Mouse (Mus musculus): Measurements from ENCODE around the gene Lamc2. TPM values are rescaled to one million over a fixed set of nuclear protein-coding genes. Genes with fewer than 3 reads are reported as not detected.

Gene Lamc2
- polyA plus RNA-seq, 1 experiment from 2014 or later: 1.3 TPM

DNA sequence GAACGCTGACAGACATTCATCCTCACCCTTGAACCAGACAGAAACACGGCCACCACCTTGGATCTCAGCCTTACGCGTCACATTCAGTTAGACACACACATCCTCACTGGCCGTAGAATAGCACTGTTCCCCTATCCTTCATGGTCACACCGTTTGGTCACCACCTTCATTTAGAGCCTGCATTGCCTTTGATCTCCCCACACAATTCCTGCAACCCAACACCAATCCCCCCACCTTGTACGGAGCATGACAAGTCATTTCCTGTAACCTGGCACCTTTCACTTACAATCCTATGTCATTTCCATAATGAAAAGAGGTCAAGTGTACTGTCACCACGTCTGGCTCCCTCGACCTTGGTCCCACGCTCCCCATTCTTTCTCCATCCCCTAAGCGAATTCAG, 42.2 kb downstream of the Lamc2 start:
- DNase-seq: no peak
- ATAC-seq (ENCODE audit: low FRiP score, low TSS enrichment): no peak
- no peak overlapping the region for H3K9ac ChIP-seq (replicated peaks; ENCODE audit: low read length)
- H3K4me2 ChIP-seq (ENCODE audit: low read length): no peak overlapping the region
- no peaks in the 10 kb centered on the region for H3K27me3 ChIP-seq (ENCODE audit: control insufficient read depth, insufficient read depth, low read length)
- H3K4me3 ChIP-seq (replicated peaks; ENCODE audit: low read depth, low read length): no peak overlapping the region
- no peaks in the 10 kb centered on the region for H3K36me3 ChIP-seq (ENCODE audit: control insufficient read depth, insufficient read depth, low read length)
- H3K27ac ChIP-seq (replicated peaks; ENCODE audit: low read depth, low read length): no peak overlapping the region
- no peaks in the 10 kb centered on the region for H3K4me1 ChIP-seq (ENCODE audit: control insufficient read depth, insufficient read depth, low read length)
- H3K9me3 ChIP-seq (ENCODE audit: control insufficient read depth, low read length): no peaks in the 10 kb centered on the region
- 78% methylated on average over 11 of the region's 11 CpGs for WGBS

DNA sequence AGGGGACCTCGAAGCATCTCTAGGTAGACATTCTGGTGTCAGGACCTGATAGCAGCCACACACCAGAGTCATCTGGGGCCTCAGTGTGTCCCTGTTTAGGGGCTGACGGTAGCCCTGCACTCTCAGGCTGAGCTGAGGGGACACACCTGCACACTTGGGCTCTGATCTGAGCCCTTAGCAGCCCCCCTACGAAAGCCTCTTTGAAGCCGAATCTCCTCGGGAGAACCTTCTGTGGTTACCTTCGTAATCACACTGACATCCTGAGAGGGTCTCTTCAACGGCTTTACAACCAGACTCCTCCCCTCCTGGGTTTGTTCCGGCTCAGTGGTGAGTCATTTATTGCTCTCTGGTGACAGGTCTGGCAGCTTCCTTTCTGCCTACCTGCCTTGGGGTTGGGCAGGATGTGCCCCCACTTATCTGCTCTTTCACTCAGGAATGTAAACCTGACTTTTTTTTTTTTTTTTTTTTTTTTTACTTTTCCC, 45.5 kb downstream of the Lamc2 start:
- Histone ChIP-seq H3K9me3 (ENCODE audit: control insufficient read depth, low read length) (no peaks in the 10 kb centered on the region), H3K9ac (replicated peaks; ENCODE audit: low read length) (no peak overlapping the region), H3K27me3 (ENCODE audit: control insufficient read depth, insufficient read depth, low read length) (no peaks in the 10 kb centered on the region), H3K27ac (replicated peaks; ENCODE audit: low read depth, low read length) (no peak overlapping the region), H3K36me3 (ENCODE audit: control insufficient read depth, insufficient read depth, low read length) (no peaks in the 10 kb centered on the region), H3K4me2 (ENCODE audit: low read length) (no peak overlapping the region), H3K4me1 (ENCODE audit: control insufficient read depth, insufficient read depth, low read length) (no peaks in the 10 kb centered on the region), H3K4me3 (replicated peaks; ENCODE audit: low read depth, low read length) (no peak overlapping the region)
- ATAC-seq (ENCODE audit: low FRiP score, low TSS enrichment) (no peak), DNase-seq (no peak)
- WGBS: 26% methylated on average over 8 of the region's 8 CpGs

DNA sequence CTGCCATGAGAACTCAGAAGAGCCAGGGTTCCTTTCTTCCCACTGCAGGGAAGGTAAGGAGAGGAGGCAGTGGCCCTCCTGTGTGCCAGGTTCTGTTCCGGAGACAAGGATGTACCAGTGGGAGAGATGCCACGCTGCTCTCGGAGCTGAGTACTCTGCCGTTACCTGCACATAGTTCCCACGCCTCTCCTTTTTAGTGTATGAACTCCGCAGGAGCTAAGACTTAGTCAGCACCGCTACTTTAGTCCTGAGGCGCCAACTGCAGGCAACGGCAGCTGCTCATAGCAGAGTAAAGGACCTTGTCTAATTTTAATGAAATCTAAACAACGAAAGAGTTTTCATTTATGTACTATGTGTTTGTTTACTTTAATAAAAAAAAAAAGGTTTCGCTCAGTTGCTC, 46.0 kb downstream of the Lamc2 start:
- no peak overlapping the region for H3K9ac ChIP-seq (replicated peaks; ENCODE audit: low read length)
- no peak overlapping the region for H3K4me2 ChIP-seq (ENCODE audit: low read length)
- DNase-seq (no peak), ATAC-seq (ENCODE audit: low FRiP score, low TSS enrichment) (no peak)
- H3K36me3 ChIP-seq (ENCODE audit: control insufficient read depth, insufficient read depth, low read length): no peaks in the 10 kb centered on the region
- WGBS: 81% methylated on average over 11 of the region's 11 CpGs
- no peaks in the 10 kb centered on the region for H3K4me1 ChIP-seq (ENCODE audit: control insufficient read depth, insufficient read depth, low read length)
- H3K27ac ChIP-seq (replicated peaks; ENCODE audit: low read depth, low read length): no peak overlapping the region
- H3K9me3 ChIP-seq (ENCODE audit: control insufficient read depth, low read length): no peaks in the 10 kb centered on the region
- H3K4me3 ChIP-seq (replicated peaks; ENCODE audit: low read depth, low read length): no peak overlapping the region
- no peaks in the 10 kb centered on the region for H3K27me3 ChIP-seq (ENCODE audit: control insufficient read depth, insufficient read depth, low read length)

DNA sequence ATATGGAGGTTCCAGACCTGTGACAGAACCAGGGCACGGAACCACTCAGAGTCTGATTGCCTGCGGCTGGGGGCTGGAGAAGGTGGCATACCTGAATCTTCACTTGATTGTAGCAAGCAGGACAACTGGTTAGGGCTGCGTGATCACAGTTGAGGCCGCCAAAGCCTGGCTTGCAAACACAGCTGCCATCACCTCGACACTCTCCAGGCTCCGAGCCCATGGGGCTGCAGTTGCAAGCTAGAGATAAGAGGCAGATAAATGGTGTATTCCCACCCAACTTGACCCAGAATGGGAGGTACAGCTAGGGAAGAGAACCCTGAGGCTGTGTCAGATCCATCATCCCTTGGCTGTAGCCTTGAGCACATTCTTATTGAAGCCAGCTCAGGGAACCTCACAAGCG, 46.6 kb downstream of the Lamc2 start:
- Histone ChIP-seq H3K36me3 (ENCODE audit: control insufficient read depth, insufficient read depth, low read length) (no peaks in the 10 kb centered on the region), H3K9me3 (ENCODE audit: control insufficient read depth, low read length) (no peaks in the 10 kb centered on the region), H3K27ac (replicated peaks; ENCODE audit: low read depth, low read length) (no peak overlapping the region), H3K4me2 (ENCODE audit: low read length) (no peak overlapping the region), H3K4me1 (ENCODE audit: control insufficient read depth, insufficient read depth, low read length) (0 out of 2 replicates have a peak, but pooled peaks cover under 1% of the 10 kb centered on the region), H3K4me3 (replicated peaks; ENCODE audit: low read depth, low read length) (no peak overlapping the region), H3K9ac (replicated peaks; ENCODE audit: low read length) (no peak overlapping the region), H3K27me3 (ENCODE audit: control insufficient read depth, insufficient read depth, low read length) (no peaks in the 10 kb centered on the region)
- 86% methylated on average over 7 of the region's 7 CpGs for WGBS
- DNase-seq: no peak
- no peak for ATAC-seq (ENCODE audit: low FRiP score, low TSS enrichment)

DNA sequence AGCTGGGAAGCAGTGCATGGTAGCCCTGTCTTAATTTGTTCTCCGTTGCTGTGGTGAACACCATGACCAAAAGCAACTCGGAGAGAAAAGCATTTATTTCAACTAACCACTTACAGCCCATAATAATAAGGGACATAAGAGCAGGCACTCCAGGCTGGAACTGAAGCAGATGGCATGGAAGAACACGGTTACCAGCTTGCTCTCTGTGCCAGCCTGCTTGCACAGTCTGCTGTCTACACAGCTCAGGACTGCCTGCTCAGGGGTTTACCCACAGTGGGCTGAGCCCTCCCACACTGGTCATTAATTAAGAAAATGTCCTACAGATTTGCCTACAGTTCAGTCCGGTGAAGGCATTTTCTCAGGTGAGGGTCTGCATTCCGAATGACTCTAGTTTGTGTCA, 47.8 kb downstream of the Lamc2 start:
- Histone ChIP-seq H3K27ac (replicated peaks; ENCODE audit: low read depth, low read length) (no peak overlapping the region), H3K4me2 (ENCODE audit: low read length) (no peak overlapping the region), H3K27me3 (ENCODE audit: control insufficient read depth, insufficient read depth, low read length) (no peaks in the 10 kb centered on the region), H3K36me3 (ENCODE audit: control insufficient read depth, insufficient read depth, low read length) (no peaks in the 10 kb centered on the region), H3K4me1 (ENCODE audit: control insufficient read depth, insufficient read depth, low read length) (0 out of 2 replicates have a peak, but pooled peaks cover 5% of the 10 kb centered on the region), H3K9me3 (ENCODE audit: control insufficient read depth, low read length) (no peaks in the 10 kb centered on the region), H3K9ac (replicated peaks; ENCODE audit: low read length) (no peak overlapping the region), H3K4me3 (replicated peaks; ENCODE audit: low read depth, low read length) (no peak overlapping the region)
- DNase-seq (no peak), ATAC-seq (ENCODE audit: low FRiP score, low TSS enrichment) (no peak)
- 63% methylated on average over 5 of the region's 5 CpGs for WGBS

DNA sequence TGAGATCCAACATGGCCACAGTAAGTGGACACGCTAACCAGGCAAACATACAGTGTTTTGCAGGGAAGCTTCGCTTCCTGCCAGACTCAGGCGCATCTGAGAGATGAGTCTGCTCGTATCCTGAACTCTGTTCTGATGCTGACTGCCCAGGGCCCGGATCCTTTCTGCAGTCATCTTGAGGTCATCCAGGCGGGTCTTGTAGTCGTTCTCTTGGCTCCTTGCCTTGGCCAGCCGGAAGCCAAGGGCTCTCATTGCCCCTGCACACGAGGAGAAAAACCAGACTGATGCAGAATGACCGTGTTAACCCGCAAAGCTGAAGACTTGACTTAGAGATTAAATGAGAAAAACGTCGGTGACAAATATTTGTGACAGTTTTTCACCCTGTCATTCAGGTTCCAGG, 49.6 kb downstream of the Lamc2 start:
- H3K4me3 ChIP-seq (replicated peaks; ENCODE audit: low read depth, low read length): no peak overlapping the region
- H3K27ac ChIP-seq (replicated peaks; ENCODE audit: low read depth, low read length): no peak overlapping the region
- H3K27me3 ChIP-seq (ENCODE audit: control insufficient read depth, insufficient read depth, low read length): no peaks in the 10 kb centered on the region
- H3K4me1 ChIP-seq (ENCODE audit: control insufficient read depth, insufficient read depth, low read length): 0 out of 2 replicates have a peak, but pooled peaks cover 5% of the 10 kb centered on the region
- no peaks in the 10 kb centered on the region for H3K9me3 ChIP-seq (ENCODE audit: control insufficient read depth, low read length)
- WGBS: 91% methylated on average over 13 of the region's 13 CpGs
- no peak overlapping the region for H3K4me2 ChIP-seq (ENCODE audit: low read length)
- no peaks in the 10 kb centered on the region for H3K36me3 ChIP-seq (ENCODE audit: control insufficient read depth, insufficient read depth, low read length)
- no peak for DNase-seq
- no peak for ATAC-seq (ENCODE audit: low FRiP score, low TSS enrichment)
- H3K9ac ChIP-seq (replicated peaks; ENCODE audit: low read length): no peak overlapping the region

DNA sequence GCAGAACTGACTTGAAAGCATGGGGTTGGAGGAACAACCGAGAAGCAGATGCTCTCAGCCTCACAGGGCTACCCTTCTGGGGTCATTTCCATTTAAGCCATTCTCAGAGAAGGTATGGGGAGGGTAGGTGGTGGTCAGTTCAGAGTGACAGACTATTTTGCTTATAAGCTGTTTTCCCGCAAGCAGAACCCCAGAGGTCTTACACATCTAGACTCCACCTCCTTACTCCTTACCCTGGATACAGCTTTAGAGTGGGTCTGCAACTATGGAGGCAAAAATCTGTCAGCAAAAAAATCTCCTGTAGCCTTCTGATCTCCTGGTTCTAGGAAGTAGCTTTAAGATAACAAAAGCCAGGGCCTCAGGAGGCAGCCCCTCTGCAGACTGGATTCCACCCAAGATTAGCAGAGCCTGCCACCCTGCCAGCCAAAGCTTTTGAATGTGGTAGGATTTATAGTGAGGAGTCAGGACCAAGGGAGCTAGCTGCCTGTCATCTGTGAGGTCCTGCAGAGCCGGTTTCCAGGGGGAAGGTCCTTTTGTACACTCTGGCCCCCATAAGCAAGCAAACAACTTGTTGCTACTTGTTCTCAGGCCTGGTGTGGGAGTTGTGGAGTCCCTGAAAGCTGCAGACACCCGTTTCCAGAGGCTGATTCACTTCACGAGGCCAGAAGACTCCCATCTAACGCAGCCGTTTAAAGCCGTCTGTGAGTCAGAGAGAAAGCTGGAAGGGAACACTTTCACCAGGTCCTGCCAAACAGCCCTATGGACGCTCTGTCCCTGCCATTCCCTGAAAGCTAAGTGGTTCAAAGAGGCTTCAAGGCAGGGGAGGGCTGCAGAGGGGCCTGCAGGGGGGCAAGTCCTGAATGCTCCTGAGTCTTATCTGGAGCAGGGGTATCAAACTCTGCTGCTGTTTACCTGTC, 52.1 kb downstream of the Lamc2 start:
- Histone ChIP-seq H3K27ac (replicated peaks; ENCODE audit: low read depth, low read length) (no peak overlapping the region; the same call in 1 of the 2 replicates), H3K27me3 (ENCODE audit: control insufficient read depth, insufficient read depth, low read length) (no peaks in the 10 kb centered on the region), H3K9me3 (ENCODE audit: control insufficient read depth, low read length) (no peaks in the 10 kb centered on the region), H3K9ac (replicated peaks; ENCODE audit: low read length) (no peak overlapping the region), H3K4me3 (replicated peaks; ENCODE audit: low read depth, low read length) (no peak overlapping the region), H3K36me3 (ENCODE audit: control insufficient read depth, insufficient read depth, low read length) (no peaks in the 10 kb centered on the region), H3K4me2 (ENCODE audit: low read length) (no peak overlapping the region), H3K4me1 (ENCODE audit: control insufficient read depth, insufficient read depth, low read length) (0 out of 2 replicates have a peak, but pooled peaks cover 5% of the 10 kb centered on the region)
- WGBS: 11% methylated on average over 9 of the region's 9 CpGs
- ATAC-seq (ENCODE audit: low FRiP score, low TSS enrichment): no peak
- peak; percentile 29 for DNase-seq

DNA sequence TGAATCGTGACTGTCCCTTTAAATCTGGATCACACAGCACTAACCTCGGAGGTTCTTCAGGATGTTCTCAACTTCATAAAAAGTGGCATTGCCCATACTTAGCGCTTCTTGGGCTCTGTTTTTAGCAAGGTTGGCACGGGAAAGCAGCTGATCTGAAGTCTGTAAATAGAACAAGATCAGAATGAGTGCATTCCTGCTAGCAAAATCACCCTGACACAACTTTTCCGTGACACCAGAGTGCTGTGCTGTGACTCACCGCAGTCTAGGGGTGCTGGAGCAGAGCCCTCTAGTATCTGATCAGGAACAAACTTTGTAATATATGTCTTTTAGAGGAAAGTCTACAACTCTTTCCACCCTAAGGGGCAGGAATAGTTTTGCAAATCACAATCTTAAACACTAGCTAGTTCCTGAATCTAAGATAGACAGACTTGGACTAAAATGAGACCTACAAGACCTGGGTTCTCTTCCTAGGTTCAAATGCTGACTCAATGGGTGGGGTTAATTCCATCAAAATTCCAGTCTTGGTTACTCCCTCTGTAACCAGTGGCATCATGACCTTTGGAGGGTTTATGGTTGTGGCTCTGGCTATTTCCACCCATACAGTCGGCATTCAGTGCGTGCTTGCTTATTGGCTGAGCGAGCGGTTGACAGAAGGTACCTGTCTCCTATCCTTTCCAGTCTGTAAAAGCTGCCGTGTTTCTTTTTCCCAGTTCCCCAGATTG, 56.1 kb downstream of the Lamc2 start:
- ATAC-seq (ENCODE audit: low FRiP score, low TSS enrichment) (no peak), DNase-seq (no peak)
- no peak overlapping the region for H3K27ac ChIP-seq (replicated peaks; ENCODE audit: low read depth, low read length)
- H3K27me3 ChIP-seq (ENCODE audit: control insufficient read depth, insufficient read depth, low read length): no peaks in the 10 kb centered on the region
- H3K36me3 ChIP-seq (ENCODE audit: control insufficient read depth, insufficient read depth, low read length): no peaks in the 10 kb centered on the region
- WGBS: 91% methylated on average over 11 of the region's 11 CpGs
- no peak overlapping the region for H3K9ac ChIP-seq (replicated peaks; ENCODE audit: low read length)
- no peaks in the 10 kb centered on the region for H3K9me3 ChIP-seq (ENCODE audit: control insufficient read depth, low read length)
- 0 out of 2 replicates have a peak, but pooled peaks cover 5% of the 10 kb centered on the region for H3K4me1 ChIP-seq (ENCODE audit: control insufficient read depth, insufficient read depth, low read length)
- H3K4me2 ChIP-seq (ENCODE audit: low read length): no peak overlapping the region
- H3K4me3 ChIP-seq (replicated peaks; ENCODE audit: low read depth, low read length): no peak overlapping the region

Measured in midbrain, embryonic 14.5 days (tissue).